Mouse (Mus musculus) erythroid progenitor cell, adult 5-6 weeks (primary cell): ENCODE data around the gene Ugt3a1. TPM values are rescaled to one million over a fixed set of nuclear protein-coding genes. Genes with fewer than 3 reads are reported as not detected.

Experiments
- ATAC-seq: replicated peaks from 2 replicates; pipeline ENCODE4 v1.8.0; 2016; ENCODE audit warnings: moderate number of reproducible peaks, mild to moderate bottlenecking, moderate TSS enrichment, inconsistent platforms; ENCODE audit not compliant: poor library complexity, low FRiP score, severe bottlenecking
- total RNA-seq, 2 experiments: library from RNA; stranded (forward) in 1 of 2; stranded (reverse) in 1 of 2; fragments of 150-400 nt in 1 of 2; fragments of 186-747, 209-891 nt in 1 of 2; gene quantifications; 2 replicates each; pipeline versions ENCODE4 v1.2.3 to v1.2.4; 2015 to 2017; ENCODE audit warnings: low replicate concordance in 2 of 2

The Ugt3a1 gene
- total RNA-seq (2015; ENCODE audit: low replicate concordance), result not detected in 2 replicates
- not detected in 2 replicates for total RNA-seq (2017; ENCODE audit: low replicate concordance)

DNA sequence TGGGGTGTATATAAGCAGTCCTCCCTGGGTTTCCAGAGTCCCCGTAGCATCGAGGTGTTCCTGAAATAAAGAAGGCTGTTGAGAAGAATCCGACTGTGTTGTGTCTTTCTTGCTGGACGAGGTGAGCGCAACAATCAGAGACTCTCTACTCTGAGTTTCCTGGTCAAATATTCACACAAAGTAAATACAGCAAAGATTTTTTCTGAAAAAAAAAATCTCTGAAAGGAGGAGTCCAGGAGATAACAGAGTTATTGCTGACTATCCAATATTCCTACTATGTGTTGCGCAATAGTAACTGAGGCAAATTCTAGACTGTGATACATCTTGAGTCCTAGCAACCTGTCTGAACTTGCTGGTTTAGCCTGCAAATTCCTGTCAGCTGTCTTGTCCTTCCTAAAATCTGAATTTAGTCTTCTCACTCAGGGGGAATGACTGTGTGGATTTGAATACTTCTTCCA lies at the start of gene Ugt3a1:
Ugt3a1 (plus strand) TSS at position 51 of the 458 bp plus-strand sequence.
- ATAC-seq, result no peak

- ATAC-seq, result peak; percentile 61
These were observed 45.8 kb upstream of the Ugt3a1 start for GRCm38 (mm10) chr15:9230917-9231316.

- ATAC-seq, result no peak
These were observed 30.3 kb upstream of the Ugt3a1 start for GRCm38 (mm10) chr15:9246345-9246744.

- ATAC-seq, result no peak
These were observed 23.8 kb upstream of the Ugt3a1 start for GRCm38 (mm10) chr15:9252891-9253290.

- ATAC-seq, result no peak
These were observed 16.1 kb upstream of the Ugt3a1 start for GRCm38 (mm10) chr15:9260621-9261020.

DNA sequence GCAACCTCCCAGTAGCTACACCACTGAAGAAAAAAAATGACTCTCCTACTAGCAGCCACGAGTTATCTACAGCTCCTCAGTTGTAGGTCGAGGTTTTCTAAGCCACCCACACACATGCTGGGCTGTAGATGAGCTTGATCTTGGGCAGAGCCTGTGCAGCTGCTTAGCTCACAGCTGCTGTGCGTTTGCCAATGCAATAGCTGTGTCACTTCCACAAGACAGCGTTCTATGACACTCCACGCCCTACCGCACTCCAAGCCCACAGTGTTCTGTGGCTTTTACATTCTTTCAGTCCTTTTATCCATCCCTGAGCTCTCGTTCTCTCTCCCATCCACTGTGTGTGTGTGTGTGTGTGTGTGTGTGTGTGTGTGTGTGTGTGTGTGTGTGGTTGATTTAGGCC lies 4.8 kb upstream of the Ugt3a1 start:
- ATAC-seq, result no peak

DNA sequence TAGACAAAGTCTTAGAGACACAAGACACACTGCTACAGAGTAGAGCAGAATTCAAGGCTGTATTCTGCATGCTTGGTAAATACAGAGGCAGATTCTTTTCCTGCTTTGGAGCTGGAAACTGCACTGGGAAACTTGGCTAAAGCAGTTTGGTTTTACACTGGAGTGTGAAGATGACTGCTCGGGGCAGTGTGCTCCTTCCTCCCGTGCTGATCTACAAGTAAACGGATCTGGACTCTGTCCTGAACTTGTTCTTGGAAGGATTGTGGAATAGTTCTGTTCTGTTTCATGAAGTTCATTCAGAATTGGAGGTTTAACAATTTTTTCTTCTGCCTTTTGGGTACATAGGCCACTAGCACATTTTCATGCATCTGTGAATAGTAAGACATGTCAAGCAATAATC lies 2.3 kb downstream of the Ugt3a1 start:
- no peak for ATAC-seq

DNA sequence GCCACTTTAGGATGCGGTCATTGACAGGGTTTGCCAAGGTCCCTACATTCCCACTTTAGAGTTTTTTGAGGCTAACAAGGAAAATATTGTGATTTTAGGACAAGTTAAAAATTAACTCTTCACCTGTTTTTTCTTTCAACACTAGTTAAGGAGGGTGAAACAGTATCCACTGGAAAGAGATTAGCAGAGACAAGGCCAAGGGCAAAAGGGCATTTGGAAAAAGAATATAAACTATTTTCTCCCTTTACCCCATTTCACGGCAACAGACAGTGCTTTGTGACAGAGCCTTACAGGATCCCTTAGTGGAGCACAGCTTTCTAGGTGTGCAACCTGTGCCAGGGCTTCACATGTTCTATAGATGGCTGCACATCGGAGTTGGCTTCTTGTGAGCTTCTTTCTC lies 2.9 kb downstream of the Ugt3a1 start:
- ATAC-seq, result no peak

- ATAC-seq, result no peak
These were observed 6.5 kb downstream of the Ugt3a1 start for GRCm38 (mm10) chr15:9283165-9283564.

GRCm38 (mm10) chr15:9289660-9290059 lies 13.0 kb downstream of the Ugt3a1 start:
- no peak for ATAC-seq

GRCm38 (mm10) chr15:9305978-9306692 lies 29.4 kb downstream of the Ugt3a1 start:
- no peak for ATAC-seq

- ATAC-seq, result no peak
These were observed 57.9 kb downstream of the Ugt3a1 start for GRCm38 (mm10) chr15:9334596-9334995.

DNA sequence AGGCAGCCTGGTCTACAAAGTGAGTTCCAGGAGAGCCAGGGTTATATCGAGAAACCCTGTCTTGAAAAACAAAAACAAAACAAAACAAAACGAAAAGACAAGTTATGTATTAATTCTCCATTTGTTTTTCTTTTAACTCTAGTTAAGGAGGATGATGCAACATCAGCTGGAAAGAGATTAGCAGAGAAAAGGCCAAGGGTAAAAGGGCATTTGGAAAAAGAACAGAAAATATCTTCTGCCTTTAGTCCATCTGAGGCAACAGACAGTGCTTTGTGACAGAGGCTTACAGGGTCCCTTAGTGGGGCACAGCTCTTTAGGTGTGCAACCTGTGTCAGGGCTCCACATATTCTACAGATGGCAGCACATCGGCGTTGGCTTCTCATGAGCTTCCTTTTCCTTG lies 58.7 kb downstream of the Ugt3a1 start, which contains the start of gene Ugt3a2:
Ugt3a2 (plus strand) TSS at position 210 of the 400 bp plus-strand sequence.
- no peak for ATAC-seq

DNA sequence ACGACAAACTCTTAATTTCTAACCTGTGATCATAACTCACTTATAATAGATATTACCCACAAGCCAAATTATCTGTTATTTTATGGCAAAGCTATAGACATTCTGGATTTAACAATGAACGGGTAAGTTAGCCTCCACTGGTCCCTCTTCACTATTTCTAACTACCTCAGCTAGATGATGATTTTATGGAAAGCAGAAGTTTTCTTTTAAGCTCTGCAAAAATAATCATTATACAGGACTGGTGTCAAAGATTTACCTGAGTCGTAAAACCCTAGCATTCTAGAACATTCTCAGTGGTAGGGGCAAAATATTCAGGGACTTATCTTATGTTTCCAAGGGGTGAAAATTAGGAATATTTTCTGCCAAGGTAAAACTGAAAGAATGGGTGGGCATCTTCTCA lies 59.9 kb downstream of the Ugt3a1 start:
- ATAC-seq, result no peak

- no peak for ATAC-seq
These were observed 60.3 kb downstream of the Ugt3a1 start for GRCm38 (mm10) chr15:9337021-9337420.

- ATAC-seq, result no peak
These were observed 72.1 kb downstream of the Ugt3a1 start for GRCm38 (mm10) chr15:9348739-9349138.

DNA sequence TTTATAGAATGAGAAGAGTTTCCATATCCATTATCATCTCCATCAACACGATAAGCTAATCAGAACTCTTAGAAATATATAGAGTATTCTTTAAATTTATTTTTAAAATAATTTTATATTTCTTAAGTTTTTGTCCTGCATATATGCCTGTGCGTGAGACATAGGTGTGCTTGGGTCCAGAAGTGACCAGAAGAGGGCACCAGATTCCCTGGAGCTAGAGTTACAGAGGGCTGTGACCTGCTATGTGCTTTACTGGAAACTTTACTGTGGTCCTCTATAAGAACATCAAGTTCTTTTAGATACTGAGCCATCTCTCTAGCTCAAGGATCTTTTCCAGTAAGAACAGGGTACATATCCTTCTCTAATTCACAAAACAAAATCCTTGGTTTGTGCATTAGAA lies 86.1 kb downstream of the Ugt3a1 start:
- no peak for ATAC-seq

Other genes with a start within 250 kb of the Ugt3a1 start
- gene Nadk2, start 205.6 kb upstream of the Ugt3a1 start, total RNA-seq (2015; ENCODE audit: low replicate concordance), result 114 and 185 TPM in 2 replicates
- 114 and 217 TPM in 2 replicates for gene Nadk2, start 205.6 kb upstream of the Ugt3a1 start, total RNA-seq (2017; ENCODE audit: low replicate concordance)
- gene Lmbrd2, start 136.3 kb upstream of the Ugt3a1 start, total RNA-seq (2015; ENCODE audit: low replicate concordance), result 10.1 and 20.1 TPM in 2 replicates
- gene Lmbrd2, start 136.3 kb upstream of the Ugt3a1 start, total RNA-seq (2017; ENCODE audit: low replicate concordance), result 5.1 and 6.2 TPM in 2 replicates
- 35.3 and 40.7 TPM in 2 replicates for gene Skp2, start 121.5 kb upstream of the Ugt3a1 start, total RNA-seq (2015; ENCODE audit: low replicate concordance)
- 23.9 and 32.2 TPM in 2 replicates for gene Skp2, start 121.5 kb upstream of the Ugt3a1 start, total RNA-seq (2017; ENCODE audit: low replicate concordance)
- gene Ugt3a2, start 58.7 kb downstream of the Ugt3a1 start, total RNA-seq (2015; ENCODE audit: low replicate concordance), result not detected in 2 replicates
- gene Ugt3a2, start 58.7 kb downstream of the Ugt3a1 start, total RNA-seq (2017; ENCODE audit: low replicate concordance), result not detected in 2 replicates
- 4.0 TPM in 1 of 2 replicates, not detected in the other for gene Capsl, start 159.1 kb downstream of the Ugt3a1 start, total RNA-seq (2015; ENCODE audit: low replicate concordance)
- gene Capsl, start 159.1 kb downstream of the Ugt3a1 start, total RNA-seq (2017; ENCODE audit: low replicate concordance), result not detected in 2 replicates